Mouse (Mus musculus): ENCODE measurements around the gene Gale. TPM values are rescaled to one million over a fixed set of nuclear protein-coding genes. Genes with fewer than 3 reads are reported as not detected.

Gene Gale
- polyA plus RNA-seq, 1 experiment from 2014 or later: 30.2 TPM

GRCm38 (mm10) chr4:135987714-135988113 is 24.2 kb downstream of the Gale start:
- 72% methylated on average over 9 of the region's 9 CpGs for WGBS (ENCODE audit: insufficient replicate concordance)
- H3K9ac ChIP-seq (ENCODE audit: low read depth, low read length): peak overlapping the region; percentile 94
- H3K4me2 ChIP-seq: peak overlapping the region; percentile 93
- H3K9me3 ChIP-seq (replicated peaks; ENCODE audit: control insufficient read depth, low read length): no peaks in the 10 kb centered on the region
- H3K27me3 ChIP-seq (ENCODE audit: control insufficient read depth, insufficient read depth, low read length): no peaks in the 10 kb centered on the region
- H3K36me3 ChIP-seq (ENCODE audit: control insufficient read depth, insufficient read depth, low read length): peaks cover 6% of the 10 kb centered on the region
- H3K27ac ChIP-seq (ENCODE audit: low read depth, low read length): peak overlapping the region; percentile 85; the same call in 1 of the 2 replicates
- no peak for ATAC-seq (replicated peaks; ENCODE audit: insufficient number of reproducible peaks, low FRiP score, low TSS enrichment)
- H3K4me3 ChIP-seq (ENCODE audit: low read depth, low read length): peak overlapping the region; percentile 85
- H3K4me1 ChIP-seq (ENCODE audit: control insufficient read depth, insufficient read depth, low read length): peaks cover 12% of the 10 kb centered on the region

GRCm38 (mm10) chr4:135993941-135994340 is 30.4 kb downstream of the Gale start:
- Histone ChIP-seq H3K27ac (ENCODE audit: low read depth, low read length) (no peak overlapping the region), H3K4me2 (no peak overlapping the region), H3K4me3 (ENCODE audit: low read depth, low read length) (no peak overlapping the region), H3K9me3 (replicated peaks; ENCODE audit: control insufficient read depth, low read length) (no peaks in the 10 kb centered on the region; the same call in 1 of the 2 replicates), H3K27me3 (ENCODE audit: control insufficient read depth, insufficient read depth, low read length) (no peaks in the 10 kb centered on the region), H3K9ac (ENCODE audit: low read depth, low read length) (no peak overlapping the region), H3K4me1 (ENCODE audit: control insufficient read depth, insufficient read depth, low read length) (no peaks in the 10 kb centered on the region), H3K36me3 (ENCODE audit: control insufficient read depth, insufficient read depth, low read length) (no peaks in the 10 kb centered on the region)
- 90% methylated on average over 6 of the region's 6 CpGs for WGBS (ENCODE audit: insufficient replicate concordance)
- ATAC-seq (replicated peaks; ENCODE audit: insufficient number of reproducible peaks, low FRiP score, low TSS enrichment): no peak

GRCm38 (mm10) chr4:135995118-135995517 is 31.6 kb downstream of the Gale start:
- Histone ChIP-seq H3K4me1 (ENCODE audit: control insufficient read depth, insufficient read depth, low read length) (no peaks in the 10 kb centered on the region), H3K4me2 (no peak overlapping the region), H3K27me3 (ENCODE audit: control insufficient read depth, insufficient read depth, low read length) (no peaks in the 10 kb centered on the region), H3K9me3 (replicated peaks; ENCODE audit: control insufficient read depth, low read length) (no peaks in the 10 kb centered on the region; the same call in 1 of the 2 replicates), H3K4me3 (ENCODE audit: low read depth, low read length) (no peak overlapping the region), H3K9ac (ENCODE audit: low read depth, low read length) (no peak overlapping the region), H3K27ac (ENCODE audit: low read depth, low read length) (no peak overlapping the region), H3K36me3 (ENCODE audit: control insufficient read depth, insufficient read depth, low read length) (no peaks in the 10 kb centered on the region)
- 81% methylated on average over 4 of the region's 4 CpGs for WGBS (ENCODE audit: insufficient replicate concordance)
- no peak for ATAC-seq (replicated peaks; ENCODE audit: insufficient number of reproducible peaks, low FRiP score, low TSS enrichment)

- no peak overlapping the region for H3K27ac ChIP-seq (ENCODE audit: low read depth, low read length)
Observed at GRCm38 (mm10) chr4:136004107-136004675, 40.7 kb downstream of the Gale start.

GRCm38 (mm10) chr4:136004921-136005320 is 41.4 kb downstream of the Gale start:
- Histone ChIP-seq H3K9ac (ENCODE audit: low read depth, low read length) (no peak overlapping the region), H3K4me3 (ENCODE audit: low read depth, low read length) (no peak overlapping the region), H3K27me3 (ENCODE audit: control insufficient read depth, insufficient read depth, low read length) (no peaks in the 10 kb centered on the region), H3K4me2 (no peak overlapping the region), H3K9me3 (replicated peaks; ENCODE audit: control insufficient read depth, low read length) (no peaks in the 10 kb centered on the region), H3K4me1 (ENCODE audit: control insufficient read depth, insufficient read depth, low read length) (no peaks in the 10 kb centered on the region), H3K36me3 (ENCODE audit: control insufficient read depth, insufficient read depth, low read length) (peaks cover 51% of the 10 kb centered on the region), H3K27ac (ENCODE audit: low read depth, low read length) (no peak overlapping the region)
- 90% methylated on average over 2 of the region's 2 CpGs for WGBS (ENCODE audit: insufficient replicate concordance)
- ATAC-seq (replicated peaks; ENCODE audit: insufficient number of reproducible peaks, low FRiP score, low TSS enrichment): no peak

More at GRCm38 (mm10) chr4:136004107-136004675, 40.7 kb downstream of the Gale start:
- H3K4me1 ChIP-seq (ENCODE audit: control insufficient read depth, insufficient read depth, low read length): no peaks in the 10 kb centered on the region
- no peak for ATAC-seq (replicated peaks; ENCODE audit: insufficient number of reproducible peaks, low FRiP score, low TSS enrichment)
- H3K4me2 ChIP-seq: no peak overlapping the region
- H3K9me3 ChIP-seq (replicated peaks; ENCODE audit: control insufficient read depth, low read length): no peaks in the 10 kb centered on the region
- no peaks in the 10 kb centered on the region for H3K27me3 ChIP-seq (ENCODE audit: control insufficient read depth, insufficient read depth, low read length)
- no peak overlapping the region for H3K4me3 ChIP-seq (ENCODE audit: low read depth, low read length)
- WGBS (ENCODE audit: insufficient replicate concordance): 88% methylated on average over 5 of the region's 5 CpGs
- H3K36me3 ChIP-seq (ENCODE audit: control insufficient read depth, insufficient read depth, low read length): peaks cover 43% of the 10 kb centered on the region
- no peak overlapping the region for H3K9ac ChIP-seq (ENCODE audit: low read depth, low read length)

GRCm38 (mm10) chr4:136006821-136007220 is 43.3 kb downstream of the Gale start:
- 95% methylated on average over 3 of the region's 3 CpGs for WGBS (ENCODE audit: insufficient replicate concordance)
- no peak overlapping the region for H3K27ac ChIP-seq (ENCODE audit: low read depth, low read length)
- no peak overlapping the region for H3K4me3 ChIP-seq (ENCODE audit: low read depth, low read length)
- no peak for ATAC-seq (replicated peaks; ENCODE audit: insufficient number of reproducible peaks, low FRiP score, low TSS enrichment)
- H3K9ac ChIP-seq (ENCODE audit: low read depth, low read length): no peak overlapping the region
- peaks cover 59% of the 10 kb centered on the region for H3K36me3 ChIP-seq (ENCODE audit: control insufficient read depth, insufficient read depth, low read length)
- H3K27me3 ChIP-seq (ENCODE audit: control insufficient read depth, insufficient read depth, low read length): no peaks in the 10 kb centered on the region
- H3K4me2 ChIP-seq: no peak overlapping the region
- no peaks in the 10 kb centered on the region for H3K4me1 ChIP-seq (ENCODE audit: control insufficient read depth, insufficient read depth, low read length)
- no peaks in the 10 kb centered on the region for H3K9me3 ChIP-seq (replicated peaks; ENCODE audit: control insufficient read depth, low read length)

- H3K36me3 ChIP-seq (ENCODE audit: control insufficient read depth, insufficient read depth, low read length): peaks cover 57% of the 10 kb centered on the region
- H3K4me1 ChIP-seq (ENCODE audit: control insufficient read depth, insufficient read depth, low read length): no peaks in the 10 kb centered on the region
- H3K27ac ChIP-seq (ENCODE audit: low read depth, low read length): no peak overlapping the region
- H3K9me3 ChIP-seq (replicated peaks; ENCODE audit: control insufficient read depth, low read length): no peaks in the 10 kb centered on the region
- H3K9ac ChIP-seq (ENCODE audit: low read depth, low read length): no peak overlapping the region
- ATAC-seq (replicated peaks; ENCODE audit: insufficient number of reproducible peaks, low FRiP score, low TSS enrichment): no peak
- WGBS (ENCODE audit: insufficient replicate concordance): 90% methylated on average over 8 of the region's 8 CpGs
- H3K4me2 ChIP-seq: no peak overlapping the region
- no peak overlapping the region for H3K4me3 ChIP-seq (ENCODE audit: low read depth, low read length)
- no peaks in the 10 kb centered on the region for H3K27me3 ChIP-seq (ENCODE audit: control insufficient read depth, insufficient read depth, low read length)
Observed at GRCm38 (mm10) chr4:136008782-136009447, 45.4 kb downstream of the Gale start.

- no peak overlapping the region for H3K4me2 ChIP-seq
- WGBS (ENCODE audit: insufficient replicate concordance): 88% methylated on average over 4 of the region's 4 CpGs
- no peak overlapping the region for H3K9ac ChIP-seq (ENCODE audit: low read depth, low read length)
- peaks cover 50% of the 10 kb centered on the region for H3K36me3 ChIP-seq (ENCODE audit: control insufficient read depth, insufficient read depth, low read length)
- no peaks in the 10 kb centered on the region for H3K9me3 ChIP-seq (replicated peaks; ENCODE audit: control insufficient read depth, low read length)
- no peak overlapping the region for H3K4me3 ChIP-seq (ENCODE audit: low read depth, low read length)
- H3K27ac ChIP-seq (ENCODE audit: low read depth, low read length): no peak overlapping the region
- H3K4me1 ChIP-seq (ENCODE audit: control insufficient read depth, insufficient read depth, low read length): no peaks in the 10 kb centered on the region
- no peaks in the 10 kb centered on the region for H3K27me3 ChIP-seq (ENCODE audit: control insufficient read depth, insufficient read depth, low read length)
- ATAC-seq (replicated peaks; ENCODE audit: insufficient number of reproducible peaks, low FRiP score, low TSS enrichment): no peak
Observed at GRCm38 (mm10) chr4:136010586-136010985, 47.1 kb downstream of the Gale start.

All from heart, embryonic 11.5 days (tissue).